Mouse (Mus musculus) bone marrow macrophage, adult 2 months (primary cell): ENCODE data around the gene Zhx3.

ENCODE experiments used
- CTCF ChIP-seq: IDR thresholded peaks from 2 replicates; pipeline ENCODE4 v1.5.1; 2012; ENCODE audit warnings: low read depth, mild to moderate bottlenecking, low read length, moderate library complexity
- POLR2A ChIP-seq: IDR thresholded peaks from 2 replicates; pipeline ENCODE4 v1.6.1; 2012; ENCODE audit warnings: mild to moderate bottlenecking, low read depth, low read length, borderline replicate concordance

- TF ChIP-seq CTCF = no peak
- TF ChIP-seq POLR2A = no peak
Measured at GRCm38 (mm10) chr2:160793117-160793516, 79.7 kb downstream of the Zhx3 start.
